Mouse (Mus musculus): ENCODE data around the gene Dnase2a. TPM values are rescaled to one million over a fixed set of nuclear protein-coding genes. Genes with fewer than 3 reads are reported as not detected.

Dnase2a gene
- polyA plus RNA-seq, 1 experiment = 27.5 TPM

DNA sequence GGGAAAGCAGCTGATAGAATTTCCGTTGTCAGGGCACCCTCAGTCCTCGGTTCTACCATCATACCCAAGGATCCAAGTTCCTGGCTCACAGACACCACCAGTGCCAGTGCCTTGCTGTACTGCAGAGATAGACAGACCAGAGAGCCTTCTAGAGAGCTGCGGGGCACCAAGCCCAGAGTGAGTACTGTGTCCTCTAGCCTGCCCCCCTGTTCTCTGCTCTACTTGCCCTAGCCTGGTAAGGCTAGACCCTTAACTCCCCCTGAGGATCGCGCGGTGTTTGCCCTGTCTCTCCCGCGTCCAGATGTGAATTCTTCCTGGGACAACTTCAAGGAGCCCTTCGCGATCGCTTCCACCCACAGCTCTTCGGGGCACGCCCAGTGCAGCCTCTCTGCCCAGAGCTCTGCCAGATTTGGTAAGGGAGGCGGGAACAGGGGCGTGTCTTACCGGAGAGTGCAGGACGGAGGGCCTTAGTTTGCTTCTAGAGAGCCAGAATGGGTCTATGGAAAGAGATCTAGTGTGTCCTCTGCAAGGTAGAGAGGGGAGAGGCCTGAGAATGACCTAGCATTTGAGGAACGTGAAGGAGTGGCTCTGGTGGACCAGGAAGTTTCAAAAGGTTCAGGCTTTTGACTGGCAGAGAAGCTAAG lies 44.4 kb downstream of the Dnase2a start:
- Histone ChIP-seq H3K9me3 (replicated peaks; ENCODE audit: control insufficient read depth, insufficient read depth, low read length, poor library complexity, severe bottlenecking) (no peaks in the 10 kb centered on the region), H3K36me3 (ENCODE audit: control insufficient read depth, insufficient read depth, low read length, poor library complexity, severe bottlenecking) (peaks cover 6% of the 10 kb centered on the region), H3K27ac (ENCODE audit: insufficient read depth, low read length) (0 out of 2 replicates have a peak overlapping the region, but pooled peaks have one; percentile 9), H3K27me3 (ENCODE audit: control insufficient read depth, insufficient read depth, low read length, poor library complexity, severe bottlenecking) (no peaks in the 10 kb centered on the region), H3K4me3 (ENCODE audit: low read depth, low read length) (peak overlapping the region; percentile 48), H3K9ac (ENCODE audit: low read depth, poor library complexity, severe bottlenecking) (peak overlapping the region; percentile 32), H3K4me1 (ENCODE audit: control insufficient read depth, insufficient read depth, low read length) (no peaks in the 10 kb centered on the region)
- no peak for TF ChIP-seq POLR2A (IDR thresholded peaks at IDR 0.05; ENCODE audit: insufficient read depth, low read length)
- TF ChIP-seq CTCF (IDR thresholded peaks at IDR 0.05; ENCODE audit: low read depth, low read length) = no peak
- no peak for TF ChIP-seq EP300 (IDR thresholded peaks at IDR 0.05; ENCODE audit: insufficient read depth, low read depth, low read length)

DNA sequence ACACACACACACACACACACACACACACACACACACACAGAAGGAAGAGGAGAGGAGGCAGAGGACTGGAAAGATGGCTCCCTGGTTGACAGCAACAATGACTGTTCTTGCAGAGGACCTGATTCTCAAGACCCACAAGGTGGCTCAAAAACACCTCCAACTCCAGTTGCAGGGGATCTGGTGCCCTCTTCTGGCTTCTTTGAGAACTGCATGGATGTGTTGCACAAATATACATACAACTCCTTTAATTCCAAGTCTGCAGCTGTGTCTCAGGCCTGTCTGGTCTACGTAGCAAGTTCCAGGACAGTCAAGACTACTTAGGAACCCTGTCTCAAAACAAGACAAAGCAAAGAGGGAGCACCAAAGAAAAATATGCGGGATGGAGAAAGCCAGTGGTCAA lies 48.4 kb downstream of the Dnase2a start:
- Histone ChIP-seq H3K9ac (ENCODE audit: low read depth, poor library complexity, severe bottlenecking) (no peak overlapping the region), H3K27me3 (ENCODE audit: control insufficient read depth, insufficient read depth, low read length, poor library complexity, severe bottlenecking) (no peaks in the 10 kb centered on the region), H3K4me3 (ENCODE audit: low read depth, low read length) (no peak overlapping the region), H3K4me1 (ENCODE audit: control insufficient read depth, insufficient read depth, low read length) (no peaks in the 10 kb centered on the region), H3K27ac (ENCODE audit: insufficient read depth, low read length) (no peak overlapping the region), H3K9me3 (replicated peaks; ENCODE audit: control insufficient read depth, insufficient read depth, low read length, poor library complexity, severe bottlenecking) (no peaks in the 10 kb centered on the region), H3K36me3 (ENCODE audit: control insufficient read depth, insufficient read depth, low read length, poor library complexity, severe bottlenecking) (peaks cover 34% of the 10 kb centered on the region)
- peak; percentile 77 for TF ChIP-seq CTCF (IDR thresholded peaks at IDR 0.05; ENCODE audit: low read depth, low read length)
- no peak for TF ChIP-seq POLR2A (IDR thresholded peaks at IDR 0.05; ENCODE audit: insufficient read depth, low read length)

DNA sequence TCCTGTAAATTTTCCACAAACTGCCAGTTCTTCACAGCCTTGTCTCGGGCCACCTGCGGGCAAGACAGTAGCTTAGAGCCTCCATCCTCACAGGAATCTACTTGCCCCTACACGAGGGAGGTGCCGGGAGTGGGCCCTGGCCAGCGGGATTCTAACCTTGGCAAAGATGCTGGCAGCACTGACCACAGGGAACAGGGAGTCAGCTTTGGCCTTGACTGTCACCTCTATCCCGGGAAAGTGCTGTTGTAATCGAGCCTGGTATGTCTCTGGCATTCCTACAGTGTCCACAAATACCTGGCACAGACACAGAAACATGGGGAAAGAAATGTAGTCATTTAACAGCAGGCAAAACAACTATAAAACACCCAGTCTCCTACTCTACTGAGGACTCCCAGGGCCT lies 51.5 kb downstream of the Dnase2a start:
- H3K4me1 ChIP-seq (ENCODE audit: control insufficient read depth, insufficient read depth, low read length) = no peaks in the 10 kb centered on the region

DNA sequence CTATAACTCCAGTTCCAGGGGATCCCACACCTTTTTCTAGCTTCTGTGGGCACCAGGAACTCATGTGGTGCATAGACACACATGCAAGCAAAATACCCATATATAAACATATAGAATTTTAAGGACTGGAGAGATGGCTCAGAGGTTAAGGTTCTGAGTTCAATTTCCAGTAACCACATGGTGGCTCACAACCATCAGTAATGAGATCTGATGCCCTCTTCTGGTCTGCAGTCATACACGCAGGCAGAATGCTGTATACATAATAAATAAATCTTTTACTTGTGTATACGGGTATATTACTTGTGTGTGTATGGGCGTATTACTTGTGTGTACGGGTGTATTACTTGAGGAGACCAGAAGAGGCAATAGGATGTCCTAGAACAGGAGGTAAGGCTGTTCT lies 55.6 kb downstream of the Dnase2a start:
- Histone ChIP-seq H3K27ac (ENCODE audit: insufficient read depth, low read length) (no peak overlapping the region), H3K27me3 (ENCODE audit: control insufficient read depth, insufficient read depth, low read length, poor library complexity, severe bottlenecking) (no peaks in the 10 kb centered on the region), H3K4me1 (ENCODE audit: control insufficient read depth, insufficient read depth, low read length) (peaks cover 4% of the 10 kb centered on the region), H3K36me3 (ENCODE audit: control insufficient read depth, insufficient read depth, low read length, poor library complexity, severe bottlenecking) (peaks cover 32% of the 10 kb centered on the region), H3K9me3 (replicated peaks; ENCODE audit: control insufficient read depth, insufficient read depth, low read length, poor library complexity, severe bottlenecking) (no peaks in the 10 kb centered on the region), H3K4me3 (ENCODE audit: low read depth, low read length) (no peak overlapping the region), H3K9ac (ENCODE audit: low read depth, poor library complexity, severe bottlenecking) (no peak overlapping the region)
- TF ChIP-seq POLR2A (IDR thresholded peaks at IDR 0.05; ENCODE audit: insufficient read depth, low read length) (no peak), CTCF (IDR thresholded peaks at IDR 0.05; ENCODE audit: low read depth, low read length) (no peak), EP300 (IDR thresholded peaks at IDR 0.05; ENCODE audit: insufficient read depth, low read depth, low read length) (no peak)

More for the DNA sequence above, 51.5 kb downstream of the Dnase2a start:
- Histone ChIP-seq H3K36me3 (ENCODE audit: control insufficient read depth, insufficient read depth, low read length, poor library complexity, severe bottlenecking) (peaks cover 45% of the 10 kb centered on the region), H3K9me3 (replicated peaks; ENCODE audit: control insufficient read depth, insufficient read depth, low read length, poor library complexity, severe bottlenecking) (no peaks in the 10 kb centered on the region), H3K27me3 (ENCODE audit: control insufficient read depth, insufficient read depth, low read length, poor library complexity, severe bottlenecking) (no peaks in the 10 kb centered on the region), H3K9ac (ENCODE audit: low read depth, poor library complexity, severe bottlenecking) (no peak overlapping the region), H3K4me3 (ENCODE audit: low read depth, low read length) (no peak overlapping the region), H3K27ac (ENCODE audit: insufficient read depth, low read length) (no peak overlapping the region)
- TF ChIP-seq POLR2A (IDR thresholded peaks at IDR 0.05; ENCODE audit: insufficient read depth, low read length) (no peak), CTCF (IDR thresholded peaks at IDR 0.05; ENCODE audit: low read depth, low read length) (no peak), EP300 (IDR thresholded peaks at IDR 0.05; ENCODE audit: insufficient read depth, low read depth, low read length) (no peak)

DNA sequence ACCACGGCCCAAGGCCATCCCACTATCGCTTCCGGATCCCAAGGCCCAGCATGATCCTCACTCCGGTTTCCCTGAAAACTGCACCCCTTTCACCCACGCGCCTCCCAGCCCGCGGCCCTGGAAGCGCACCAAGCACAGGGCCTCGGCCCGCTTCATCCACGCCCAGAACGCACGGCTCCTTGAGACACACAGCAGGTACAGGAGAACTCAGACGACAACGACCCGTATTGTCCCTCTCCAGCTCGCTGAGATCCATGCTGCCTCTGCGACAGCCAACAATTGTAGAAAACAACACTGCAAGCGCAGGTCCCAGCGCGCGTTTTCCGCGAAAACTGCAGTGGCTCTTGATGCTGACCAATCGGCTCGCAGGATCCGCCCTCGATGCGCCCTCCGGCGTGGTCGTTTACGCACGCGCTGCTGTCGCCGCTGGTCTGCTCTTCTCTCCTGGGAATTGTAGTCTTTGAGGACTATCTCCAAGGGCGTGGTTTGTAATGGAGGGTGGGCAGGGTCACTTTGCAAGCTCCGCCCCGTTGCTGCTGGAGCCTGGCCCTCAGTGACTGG lies 57.5 kb downstream of the Dnase2a start:
- Histone ChIP-seq H3K9me3 (replicated peaks; ENCODE audit: control insufficient read depth, insufficient read depth, low read length, poor library complexity, severe bottlenecking) (no peaks in the 10 kb centered on the region), H3K9ac (ENCODE audit: low read depth, poor library complexity, severe bottlenecking) (peak overlapping the region; percentile 80), H3K4me1 (ENCODE audit: control insufficient read depth, insufficient read depth, low read length) (peaks cover 4% of the 10 kb centered on the region), H3K27ac (ENCODE audit: insufficient read depth, low read length) (peak overlapping the region; percentile 63), H3K36me3 (ENCODE audit: control insufficient read depth, insufficient read depth, low read length, poor library complexity, severe bottlenecking) (peaks cover 24% of the 10 kb centered on the region), H3K4me3 (ENCODE audit: low read depth, low read length) (peak overlapping the region; percentile 90), H3K27me3 (ENCODE audit: control insufficient read depth, insufficient read depth, low read length, poor library complexity, severe bottlenecking) (no peaks in the 10 kb centered on the region)
- TF ChIP-seq CTCF (IDR thresholded peaks at IDR 0.05; ENCODE audit: low read depth, low read length) = no peak
- TF ChIP-seq POLR2A (IDR thresholded peaks at IDR 0.05; ENCODE audit: insufficient read depth, low read length) = peak; percentile 86
- TF ChIP-seq EP300 (IDR thresholded peaks at IDR 0.05; ENCODE audit: insufficient read depth, low read depth, low read length) = no peak

DNA sequence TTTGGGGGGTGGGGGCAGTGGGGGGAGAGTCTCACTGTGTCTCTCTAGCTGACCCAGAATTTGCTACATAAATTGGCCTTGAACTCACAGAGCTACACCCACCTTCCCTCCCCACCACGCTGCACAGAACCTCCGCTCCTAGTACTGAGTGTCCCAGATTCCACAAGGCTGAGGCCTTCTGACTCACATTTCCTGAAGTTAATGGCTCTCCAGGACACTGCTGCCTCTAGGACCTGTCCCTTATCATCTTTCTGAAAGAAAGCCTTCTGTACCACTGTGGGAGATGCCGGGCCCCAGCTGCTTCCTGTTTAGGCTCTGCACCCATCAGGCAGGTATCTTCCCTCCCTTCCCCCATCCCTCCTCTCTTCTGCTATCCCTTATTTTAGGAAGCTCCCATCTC lies 58.2 kb downstream of the Dnase2a start:
- H3K36me3 ChIP-seq (ENCODE audit: control insufficient read depth, insufficient read depth, low read length, poor library complexity, severe bottlenecking) = peaks cover 24% of the 10 kb centered on the region
- H3K4me3 ChIP-seq (ENCODE audit: low read depth, low read length) = peak overlapping the region; percentile 18
- peak overlapping the region; percentile 90 for H3K27ac ChIP-seq (ENCODE audit: insufficient read depth, low read length)
- TF ChIP-seq CTCF (IDR thresholded peaks at IDR 0.05; ENCODE audit: low read depth, low read length) = no peak
- TF ChIP-seq POLR2A (IDR thresholded peaks at IDR 0.05; ENCODE audit: insufficient read depth, low read length) = no peak
- no peak for TF ChIP-seq EP300 (IDR thresholded peaks at IDR 0.05; ENCODE audit: insufficient read depth, low read depth, low read length)
- H3K27me3 ChIP-seq (ENCODE audit: control insufficient read depth, insufficient read depth, low read length, poor library complexity, severe bottlenecking) = no peaks in the 10 kb centered on the region
- no peaks in the 10 kb centered on the region for H3K9me3 ChIP-seq (replicated peaks; ENCODE audit: control insufficient read depth, insufficient read depth, low read length, poor library complexity, severe bottlenecking)
- H3K9ac ChIP-seq (ENCODE audit: low read depth, poor library complexity, severe bottlenecking) = peak overlapping the region; percentile 45
- peaks cover 4% of the 10 kb centered on the region for H3K4me1 ChIP-seq (ENCODE audit: control insufficient read depth, insufficient read depth, low read length)
